Mouse (Mus musculus): ENCODE data around the gene Hist2h2be. TPM values are rescaled to one million over a fixed set of nuclear protein-coding genes. Genes with fewer than 3 reads are reported as not detected.
A peak's percentile ranks its signal among the peaks of the same experiment; 100 is the strongest.
"Not testable (repeated sequence)": the region's sequence is repeated elsewhere in the genome, so short reads cannot be mapped to it uniquely, and the experiment has no call there.

Hist2h2be gene
- polyA plus RNA-seq, 1 experiment from 2014 or later: 8.6 TPM

DNA sequence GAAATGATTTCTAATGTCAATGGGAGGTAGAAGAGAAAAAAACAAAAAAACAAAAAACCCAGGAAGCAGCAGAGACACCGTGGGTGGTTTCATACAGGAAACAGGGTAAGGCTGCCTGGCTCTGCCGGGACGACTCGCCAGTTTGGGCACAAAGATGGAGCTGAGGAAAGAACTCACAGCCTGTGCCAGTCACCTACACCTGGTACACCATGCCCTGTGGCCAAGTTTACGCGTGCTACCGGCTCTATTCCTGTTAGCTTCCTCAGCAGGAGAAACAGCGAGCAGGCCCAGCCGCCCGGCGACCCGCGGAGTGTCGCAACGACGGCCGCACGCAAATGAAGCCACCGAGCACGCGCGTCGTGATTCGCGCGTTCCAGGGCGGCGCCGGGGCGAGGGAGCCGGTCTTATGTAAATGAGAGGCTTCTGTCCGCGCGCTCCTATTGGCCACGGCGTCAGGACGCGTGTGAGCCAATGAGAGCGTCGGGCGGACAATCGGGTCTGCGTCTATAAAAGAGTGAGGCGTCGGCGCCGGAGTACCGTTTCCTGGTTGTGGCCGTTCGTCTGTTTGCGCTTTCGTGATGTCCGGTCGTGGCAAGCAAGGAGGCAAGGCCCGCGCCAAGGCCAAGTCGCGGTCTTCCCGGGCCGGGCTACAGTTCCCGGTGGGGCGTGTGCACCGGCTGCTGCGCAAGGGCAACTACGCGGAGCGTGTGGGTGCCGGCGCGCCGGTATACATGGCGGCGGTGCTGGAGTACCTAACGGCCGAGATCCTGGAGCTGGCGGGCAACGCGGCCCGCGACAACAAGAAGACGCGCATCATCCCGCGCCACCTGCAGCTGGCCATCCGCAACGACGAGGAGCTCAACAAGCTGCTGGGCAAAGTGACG is 24.3 kb downstream of the Hist2h2be start, which contains the start of gene Hist2h2aa1:
Gene Hist2h2aa1, plus strand, starts transcription at position 495 of the 884 bp plus-strand sequence.
- peak within 1 kb of the TSS; percentile 75 for H3K9ac ChIP-seq (replicated peaks; ENCODE audit: low read depth, low read length)
- H3K27me3 ChIP-seq (replicated peaks; ENCODE audit: control insufficient read depth, insufficient read depth, low read length); H3K9me3 ChIP-seq (ENCODE audit: control insufficient read depth, low read length); H3K36me3 ChIP-seq (ENCODE audit: control insufficient read depth, insufficient read depth): not testable (repeated sequence)
- under 1% methylated on average over 20 of the region's 88 CpGs for WGBS
- H3K4me3 ChIP-seq (replicated peaks; ENCODE audit: low read length): peak within 1 kb of the TSS; percentile 53
- H3K27ac ChIP-seq (ENCODE audit: low read length): peak within 1 kb of the TSS; percentile 96
- peak within 1 kb of the TSS; percentile 64 for H3K4me2 ChIP-seq (ENCODE audit: low read length)
- H3K4me1 ChIP-seq (replicated peaks; ENCODE audit: control insufficient read depth, insufficient read depth, low read length): peaks cover 14% of the 10 kb centered on the region
- peak; percentile 90 for ATAC-seq

DNA sequence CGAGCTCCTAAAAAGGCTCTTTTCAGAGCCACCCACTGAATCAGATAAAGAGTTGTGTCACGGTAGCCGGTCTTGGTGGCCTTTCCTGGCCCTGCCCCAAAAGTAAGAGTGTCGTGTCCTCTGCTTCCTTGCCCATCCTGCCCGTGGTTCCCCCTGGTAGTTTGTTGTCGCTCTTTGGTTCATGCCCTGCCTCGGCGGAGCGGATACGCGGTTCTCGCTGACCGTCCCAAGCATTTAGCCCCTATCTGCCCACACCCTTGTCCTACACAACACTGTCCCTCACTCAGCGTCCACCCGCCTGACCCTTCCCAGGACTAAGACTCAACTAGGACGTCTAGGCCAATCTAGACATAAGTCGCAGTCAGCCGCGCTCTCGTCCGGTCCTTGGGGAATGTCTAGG is 25.1 kb downstream of the Hist2h2be start:
- not testable (repeated sequence) for H3K27ac ChIP-seq (ENCODE audit: low read length); H3K27me3 ChIP-seq (replicated peaks; ENCODE audit: control insufficient read depth, insufficient read depth, low read length); H3K36me3 ChIP-seq (ENCODE audit: control insufficient read depth, insufficient read depth); H3K9ac ChIP-seq (replicated peaks; ENCODE audit: low read depth, low read length); H3K9me3 ChIP-seq (ENCODE audit: control insufficient read depth, low read length); ATAC-seq
- Histone ChIP-seq H3K4me2 (ENCODE audit: low read length) (peak overlapping the region; percentile 39), H3K4me1 (replicated peaks; ENCODE audit: control insufficient read depth, insufficient read depth, low read length) (peaks cover 12% of the 10 kb centered on the region), H3K4me3 (replicated peaks; ENCODE audit: low read length) (peak overlapping the region; percentile 38)
- 0% methylated on average over 9 of the region's 21 CpGs for WGBS

DNA sequence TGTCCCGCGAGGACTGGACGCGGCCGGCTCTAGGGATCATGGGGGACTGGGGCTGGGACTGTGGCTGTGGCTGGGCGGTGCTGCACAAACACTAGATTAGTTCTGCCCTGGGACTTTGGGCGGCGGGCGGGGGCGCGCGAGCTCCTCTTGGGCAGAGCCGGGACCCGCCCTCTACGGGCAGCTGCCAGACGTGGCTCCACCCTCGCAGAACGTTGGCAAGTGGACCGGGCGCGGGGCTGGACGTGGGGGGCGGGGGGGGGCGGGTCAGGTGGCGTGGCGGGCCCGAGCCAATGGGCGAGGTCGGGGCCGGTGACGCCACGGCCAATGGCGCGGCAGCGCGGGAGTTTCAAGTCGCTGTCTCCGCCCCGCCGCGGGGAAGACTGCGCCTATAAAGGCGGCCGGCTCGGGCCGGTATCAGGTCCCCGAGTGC is 25.5 kb downstream of the Hist2h2be start, which contains the start of gene Hist2h3c1:
Gene Hist2h3c1, plus strand, starts transcription at position 259 of the 430 bp plus-strand sequence.
- peak within 1 kb of the TSS; percentile 37; the same call in 1 of the 2 replicates for H3K9ac ChIP-seq (replicated peaks; ENCODE audit: low read depth, low read length)
- H3K27me3 ChIP-seq (replicated peaks; ENCODE audit: control insufficient read depth, insufficient read depth, low read length); H3K9me3 ChIP-seq (ENCODE audit: control insufficient read depth, low read length); H3K36me3 ChIP-seq (ENCODE audit: control insufficient read depth, insufficient read depth); H3K27ac ChIP-seq (ENCODE audit: low read length): not testable (repeated sequence)
- H3K4me2 ChIP-seq (ENCODE audit: low read length): peak within 1 kb of the TSS; percentile 39
- peak within 1 kb of the TSS; percentile 38 for H3K4me3 ChIP-seq (replicated peaks; ENCODE audit: low read length)
- WGBS: no CpG with 5 or more reads among the region's 47 CpGs
- peak; percentile 87 for ATAC-seq
- peaks cover 12% of the 10 kb centered on the region for H3K4me1 ChIP-seq (replicated peaks; ENCODE audit: control insufficient read depth, insufficient read depth, low read length)

DNA sequence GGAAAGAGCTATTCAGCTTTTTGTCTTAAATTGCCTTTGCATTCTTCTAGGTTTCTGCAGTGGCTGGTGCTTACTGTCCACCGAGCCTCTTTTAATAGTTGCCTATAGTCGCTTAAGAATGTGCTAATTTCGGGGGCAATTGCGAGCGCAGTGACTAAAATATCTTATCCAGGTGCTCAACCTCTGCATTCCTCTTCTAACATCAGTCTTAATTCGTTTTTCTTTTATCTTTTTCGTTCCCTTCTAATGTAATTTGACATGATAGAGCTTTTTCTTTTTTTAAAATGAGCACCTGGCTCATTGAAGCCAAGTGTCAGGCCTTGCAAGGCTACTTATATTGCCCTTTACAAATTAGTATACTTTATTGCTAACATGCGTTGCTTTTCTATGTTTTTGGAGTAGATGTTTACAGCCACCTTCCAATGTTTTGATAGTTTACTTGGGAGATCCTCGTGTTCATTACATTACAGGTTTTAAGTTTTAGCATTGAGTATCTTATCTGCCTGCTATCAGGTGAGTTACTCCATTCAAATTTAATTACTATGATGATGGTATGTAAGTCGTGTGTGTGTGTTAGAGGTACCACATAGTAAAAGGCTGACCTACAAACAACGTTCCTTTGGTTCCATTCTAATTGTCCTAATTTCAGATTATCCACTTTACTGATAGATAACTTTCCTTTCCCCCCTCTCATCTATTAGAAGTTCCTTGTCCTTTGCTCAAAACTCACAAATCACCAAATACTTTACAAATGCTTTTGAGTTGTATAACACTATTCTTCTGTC is 26.6 kb downstream of the Hist2h2be start:
- no peak for ATAC-seq
- H3K4me2 ChIP-seq (ENCODE audit: low read length): peak overlapping the region; percentile 35
- H3K36me3 ChIP-seq (ENCODE audit: control insufficient read depth, insufficient read depth): no peaks in the 10 kb centered on the region
- peak overlapping the region; percentile 38 for H3K4me3 ChIP-seq (replicated peaks; ENCODE audit: low read length)
- 2% methylated on average over 11 of the region's 11 CpGs for WGBS
- peak overlapping the region; percentile 37; the same call in 1 of the 2 replicates for H3K9ac ChIP-seq (replicated peaks; ENCODE audit: low read depth, low read length)
- peaks cover 12% of the 10 kb centered on the region for H3K4me1 ChIP-seq (replicated peaks; ENCODE audit: control insufficient read depth, insufficient read depth, low read length)
- no peaks in the 10 kb centered on the region for H3K9me3 ChIP-seq (ENCODE audit: control insufficient read depth, low read length)
- no peak overlapping the region for H3K27ac ChIP-seq (ENCODE audit: low read length)
- H3K27me3 ChIP-seq (replicated peaks; ENCODE audit: control insufficient read depth, insufficient read depth, low read length): no peaks in the 10 kb centered on the region

DNA sequence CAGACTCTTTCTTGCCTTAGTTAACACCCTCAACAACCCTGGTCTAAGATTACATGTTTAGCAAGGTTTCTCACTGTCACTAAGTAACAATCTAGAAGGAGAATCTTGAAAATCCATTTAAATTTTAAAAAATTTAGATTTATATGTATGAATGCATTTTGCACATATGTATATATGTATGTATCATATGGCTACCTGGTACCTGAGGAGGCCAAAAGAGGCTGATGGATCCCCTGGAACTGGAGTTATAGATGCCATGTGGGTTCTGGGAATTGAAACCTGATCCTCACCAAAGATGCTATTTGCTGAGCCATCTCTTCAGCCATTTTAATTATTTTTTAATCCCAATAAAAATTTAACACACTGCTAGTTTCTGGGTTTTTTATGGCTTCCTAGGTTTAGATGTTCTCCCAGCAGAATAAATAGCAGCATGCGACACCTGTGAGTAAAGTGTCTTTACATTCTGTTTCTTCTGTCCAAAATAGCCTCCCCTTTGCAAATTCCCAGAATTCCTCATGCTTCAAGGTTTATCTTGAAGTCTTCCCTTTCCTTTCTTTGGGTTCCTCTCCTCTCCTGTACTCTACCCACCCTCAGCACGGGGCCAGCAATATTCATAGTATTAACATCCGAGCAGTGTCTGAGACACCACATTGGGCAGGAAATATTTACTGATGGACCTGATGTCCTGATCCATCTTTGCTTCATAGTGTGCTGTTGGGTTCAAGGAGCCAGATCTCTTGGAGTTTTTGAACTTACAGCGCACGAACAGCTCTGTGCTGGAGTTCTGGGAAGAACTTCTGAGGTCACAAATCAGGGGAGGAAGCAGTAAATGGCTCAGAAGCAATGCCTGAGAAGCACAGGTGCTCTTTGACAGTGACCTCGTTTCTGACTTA is 27.5 kb downstream of the Hist2h2be start:
- 50% methylated on average over 6 of the region's 6 CpGs for WGBS
- Histone ChIP-seq H3K36me3 (ENCODE audit: control insufficient read depth, insufficient read depth) (no peaks in the 10 kb centered on the region), H3K9ac (replicated peaks; ENCODE audit: low read depth, low read length) (no peak overlapping the region), H3K4me2 (ENCODE audit: low read length) (peak overlapping the region; percentile 35), H3K4me3 (replicated peaks; ENCODE audit: low read length) (no peak overlapping the region), H3K27me3 (replicated peaks; ENCODE audit: control insufficient read depth, insufficient read depth, low read length) (no peaks in the 10 kb centered on the region), H3K27ac (ENCODE audit: low read length) (no peak overlapping the region), H3K9me3 (ENCODE audit: control insufficient read depth, low read length) (no peaks in the 10 kb centered on the region), H3K4me1 (replicated peaks; ENCODE audit: control insufficient read depth, insufficient read depth, low read length) (peaks cover 12% of the 10 kb centered on the region)
- no peak for ATAC-seq

DNA sequence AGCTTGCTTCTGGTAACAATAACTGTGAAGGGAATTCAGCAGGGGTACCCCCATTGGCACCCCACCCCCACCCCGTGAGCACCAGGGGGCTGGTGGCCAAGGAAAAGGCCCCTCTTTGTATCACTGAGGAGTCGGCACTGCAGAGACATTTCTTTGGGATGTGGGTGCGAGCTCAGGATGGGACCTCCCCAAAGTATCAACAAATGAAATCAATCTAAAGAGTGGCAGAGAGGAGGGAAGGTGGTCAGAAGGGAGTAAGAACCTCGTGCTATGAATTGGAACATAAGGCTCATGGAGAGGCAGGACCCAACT is 28.1 kb downstream of the Hist2h2be start:
- H3K36me3 ChIP-seq (ENCODE audit: control insufficient read depth, insufficient read depth): no peaks in the 10 kb centered on the region
- no peak overlapping the region for H3K27ac ChIP-seq (ENCODE audit: low read length)
- no peak overlapping the region for H3K4me2 ChIP-seq (ENCODE audit: low read length)
- H3K9me3 ChIP-seq (ENCODE audit: control insufficient read depth, low read length): no peaks in the 10 kb centered on the region
- no peak for ATAC-seq
- no peak overlapping the region for H3K4me3 ChIP-seq (replicated peaks; ENCODE audit: low read length)
- WGBS: 46% methylated on average over 4 of the region's 4 CpGs
- H3K4me1 ChIP-seq (replicated peaks; ENCODE audit: control insufficient read depth, insufficient read depth, low read length): peaks cover 12% of the 10 kb centered on the region
- H3K9ac ChIP-seq (replicated peaks; ENCODE audit: low read depth, low read length): no peak overlapping the region
- no peaks in the 10 kb centered on the region for H3K27me3 ChIP-seq (replicated peaks; ENCODE audit: control insufficient read depth, insufficient read depth, low read length)

DNA sequence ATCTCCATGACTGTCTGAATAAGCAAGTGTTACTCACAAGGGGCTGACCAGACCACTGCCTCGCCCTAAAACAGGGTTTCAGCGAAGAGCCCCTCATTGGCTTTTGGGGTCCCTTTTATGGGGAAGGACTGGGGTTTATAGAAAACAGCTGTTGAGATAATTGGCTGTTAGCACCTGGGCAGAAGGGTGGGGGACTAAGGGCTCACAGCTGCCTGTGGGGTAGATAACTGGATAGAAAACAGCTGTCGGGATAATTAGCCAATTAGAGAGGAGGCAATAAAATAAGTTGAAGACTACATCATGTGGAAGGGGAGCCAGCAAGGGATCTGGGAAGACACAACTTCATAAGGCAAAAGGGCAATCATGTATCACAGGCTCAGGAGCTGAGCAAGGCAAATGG is 30.0 kb downstream of the Hist2h2be start:
- H3K27ac ChIP-seq (ENCODE audit: low read length): no peak overlapping the region
- WGBS: 70% methylated on average over 3 of the region's 3 CpGs
- ATAC-seq: no peak
- H3K36me3 ChIP-seq (ENCODE audit: control insufficient read depth, insufficient read depth): no peaks in the 10 kb centered on the region
- H3K9ac ChIP-seq (replicated peaks; ENCODE audit: low read depth, low read length): no peak overlapping the region
- H3K4me3 ChIP-seq (replicated peaks; ENCODE audit: low read length): no peak overlapping the region
- H3K27me3 ChIP-seq (replicated peaks; ENCODE audit: control insufficient read depth, insufficient read depth, low read length): no peaks in the 10 kb centered on the region
- H3K4me2 ChIP-seq (ENCODE audit: low read length): no peak overlapping the region
- H3K9me3 ChIP-seq (ENCODE audit: control insufficient read depth, low read length): no peaks in the 10 kb centered on the region
- peaks cover 5% of the 10 kb centered on the region for H3K4me1 ChIP-seq (replicated peaks; ENCODE audit: control insufficient read depth, insufficient read depth, low read length)

DNA sequence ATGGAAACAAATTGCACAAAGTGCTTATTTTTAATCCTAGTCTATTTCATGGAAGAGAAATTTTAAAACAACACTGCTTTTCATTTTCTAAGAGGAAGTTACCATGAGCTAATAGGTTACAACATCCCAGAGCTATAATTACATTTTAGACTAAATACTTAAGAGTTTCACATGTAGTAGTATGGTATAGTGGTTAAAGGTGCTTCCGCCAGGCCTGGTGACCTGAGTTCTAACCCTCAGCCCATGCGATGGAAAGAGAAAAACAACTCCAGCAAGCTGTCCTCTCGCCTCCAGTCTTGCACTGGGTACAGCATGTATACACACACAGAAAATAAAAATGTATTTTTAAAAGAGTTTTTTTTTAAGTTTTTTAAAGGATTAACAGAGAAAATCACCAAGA is 30.9 kb downstream of the Hist2h2be start:
- no peak overlapping the region for H3K4me2 ChIP-seq (ENCODE audit: low read length)
- no peak for ATAC-seq
- 92% methylated on average over 3 of the region's 3 CpGs for WGBS
- H3K27ac ChIP-seq (ENCODE audit: low read length): no peak overlapping the region
- H3K4me1 ChIP-seq (replicated peaks; ENCODE audit: control insufficient read depth, insufficient read depth, low read length): peaks cover 5% of the 10 kb centered on the region
- no peaks in the 10 kb centered on the region for H3K27me3 ChIP-seq (replicated peaks; ENCODE audit: control insufficient read depth, insufficient read depth, low read length)
- H3K9ac ChIP-seq (replicated peaks; ENCODE audit: low read depth, low read length): no peak overlapping the region
- no peak overlapping the region for H3K4me3 ChIP-seq (replicated peaks; ENCODE audit: low read length)
- H3K9me3 ChIP-seq (ENCODE audit: control insufficient read depth, low read length): no peaks in the 10 kb centered on the region
- no peaks in the 10 kb centered on the region for H3K36me3 ChIP-seq (ENCODE audit: control insufficient read depth, insufficient read depth)

Data from forebrain, embryonic 16.5 days (tissue).